Mouse (Mus musculus) liver, embryonic 14.5 days (tissue): ENCODE measurements around the gene Mettl21e. TPM values are rescaled to one million over a fixed set of nuclear protein-coding genes. Genes with fewer than 3 reads are reported as not detected.
"Not testable (repeated sequence)": the region's sequence is repeated elsewhere in the genome, so short reads cannot be mapped to it uniquely, and the experiment has no call there.

Experiments used
- ATAC-seq: fragments of 200-750 bp; cut with Nextera tagmentation; 2 replicates; pipeline ENCODE4 v1.8.0; 2017; ENCODE audit warnings: moderate number of reproducible peaks, mild to moderate bottlenecking, moderate library complexity; ENCODE audit not compliant: insufficient read depth
- DNase-seq, 3 experiments: peaks; one replicate each; pipeline ENCODE4 v3.0.0-alpha.2; 2012 to 2013; ENCODE audit warnings: low read depth in 3 of 3, low spot score in 3 of 3
- H3K27ac ChIP-seq: fragments of 300-500 bp; sonication (generic); 2 replicates; pipeline ENCODE4 v1.5.1; 2014; ENCODE audit warnings: moderate library complexity, mild to moderate bottlenecking, control low read depth, inconsistent platforms
- H3K27me3 ChIP-seq: fragments of 300-500 bp; sonication (generic); 2 replicates; pipeline ENCODE4 v1.6.1; 2014; ENCODE audit warnings: mild to moderate bottlenecking, low read length, moderate library complexity; ENCODE audit not compliant: control insufficient read depth, insufficient read depth
- H3K36me3 ChIP-seq: fragments of 300-500 bp; sonication (generic); replicated peaks from 2 replicates; pipeline ENCODE4 v1.6.1; 2014; ENCODE audit warnings: low read depth; ENCODE audit not compliant: control insufficient read depth, insufficient read depth
- H3K4me1 ChIP-seq, 2 experiments: fragments of 200-500 bp in 1 of 2; fragments of 300-500 bp in 1 of 2; sonication (generic) in 1 of 2; replicated peaks; 2 replicates each; pipeline ENCODE4 v1.6.1; 2012 to 2014; ENCODE audit warnings: antibody characterized with exemption in 1 of 2, inconsistent platforms in 1 of 2, low read length in 1 of 2; ENCODE audit not compliant: control insufficient read depth in 2 of 2, insufficient read depth in 2 of 2
- H3K4me2 ChIP-seq: fragments of 300-500 bp; sonication (generic); 2 replicates; pipeline ENCODE4 v1.6.1; 2014; ENCODE audit warnings: low read depth, mild to moderate bottlenecking, control low read depth, moderate library complexity
- H3K4me3 ChIP-seq, 2 experiments: fragments of 200-500 bp in 1 of 2; fragments of 300-500 bp in 1 of 2; sonication (generic) in 1 of 2; 2 replicates each; pipeline ENCODE4 v1.5.1; 2012 to 2014; ENCODE audit warnings: low read depth in 2 of 2, low read length in 2 of 2, mild to moderate bottlenecking in 2 of 2, control low read depth in 1 of 2, inconsistent platforms in 1 of 2, moderate library complexity in 1 of 2; ENCODE audit not compliant: insufficient read depth in 1 of 2
- H3K9ac ChIP-seq: fragments of 300-500 bp; sonication (generic); replicated peaks from 2 replicates; pipeline ENCODE4 v1.6.1; 2014; ENCODE audit warnings: mild to moderate bottlenecking, control low read depth, moderate library complexity
- H3K9me3 ChIP-seq: fragments of 300-500 bp; sonication (generic); 2 replicates; pipeline ENCODE4 v1.6.1; 2016; ENCODE audit warnings: low read length, mixed read lengths; ENCODE audit not compliant: control insufficient read depth
- CTCF ChIP-seq: IDR thresholded peaks from 2 replicates; pipeline ENCODE4 v1.5.1; 2016; ENCODE audit warnings: antibody characterized with exemption, low read depth, control low read depth
- EP300 ChIP-seq: IDR thresholded peaks from 2 replicates; pipeline ENCODE4 v1.6.1; 2016; ENCODE audit warnings: antibody characterized with exemption, low read depth
- WGBS: fragments of 180-500 bp; shearing (Covaris S2); extraction: QIAGEN DNeasy Blood & Tissue Kit; methylation state at CpG from one replicate; pipeline ENCODE4 v1.1.7; 2014; ENCODE audit not compliant: insufficient replicate concordance; 5-methylcytosine and 5-hydroxymethylcytosine counted together
- polyA plus RNA-seq, 2 experiments: library from polyadenylated mRNA; depleted of rRNA in 1 of 2; stranded (reverse) in 1 of 2; unstranded in 1 of 2; fragments of >200 nt; fragmentation: Nextera tagmentation in 1 of 2; extraction: Ambion mirVana in 1 of 2; gene quantifications; 2 replicates each; pipeline versions ENCODE4 v1.2.1 to v1.2.3; 2012 to 2014

The Mettl21e gene
- not detected in 2 replicates for polyA plus RNA-seq (2012; rRNA removed)
- not detected in 2 replicates for polyA plus RNA-seq (2014; fragmentation: Nextera tagmentation; extraction: Ambion mirVana)

GRCm38 (mm10) chr1:44218876-44219275 is at the start of gene Mettl21e:
Gene Mettl21e, minus strand, starts transcription at chr1:44218961.
- no peaks in the 10 kb centered on the region for H3K36me3 ChIP-seq
- ATAC-seq (no peak), DNase-seq (no peak)
- H3K4me1 ChIP-seq, result no peaks in the 10 kb centered on the region
- 47% methylated on average over 1 of the region's 1 CpGs for WGBS
- no peak within 1 kb of the TSS for H3K4me3 ChIP-seq
- no peaks in the 10 kb centered on the region for H3K9me3 ChIP-seq
- H3K9ac ChIP-seq, result no peak within 1 kb of the TSS
- no peak within 1 kb of the TSS for H3K4me2 ChIP-seq
- no peaks in the 10 kb centered on the region for H3K27me3 ChIP-seq
- TF ChIP-seq CTCF, result no peak
- no peak for TF ChIP-seq EP300
- H3K27ac ChIP-seq, result no peak within 1 kb of the TSS

- WGBS, result 42% methylated on average over 2 of the region's 2 CpGs
- H3K4me2 ChIP-seq, H3K9me3 ChIP-seq, ATAC-seq, H3K9ac ChIP-seq, H3K27me3 ChIP-seq, H3K27ac ChIP-seq, H3K36me3 ChIP-seq, DNase-seq, H3K4me3 ChIP-seq, H3K4me1 ChIP-seq: not testable (repeated sequence)
Measured at GRCm38 (mm10) chr1:44240440-44240839, 21.7 kb upstream of the Mettl21e start.

GRCm38 (mm10) chr1:44239969-44240368 is 21.2 kb upstream of the Mettl21e start:
- H3K27me3 ChIP-seq, result no peaks in the 10 kb centered on the region
- H3K4me1 ChIP-seq, result no peaks in the 10 kb centered on the region
- no peak overlapping the region for H3K4me3 ChIP-seq
- no peak for TF ChIP-seq EP300
- no peak for TF ChIP-seq CTCF
- WGBS, result 55% methylated on average over 3 of the region's 3 CpGs
- no peaks in the 10 kb centered on the region for H3K9me3 ChIP-seq
- no peak for ATAC-seq
- H3K36me3 ChIP-seq, result no peaks in the 10 kb centered on the region
- H3K9ac ChIP-seq, result no peak overlapping the region
- H3K4me2 ChIP-seq, result no peak overlapping the region
- H3K27ac ChIP-seq, result no peak overlapping the region
- DNase-seq, result no peak

- no peaks in the 10 kb centered on the region for H3K9me3 ChIP-seq
- no peak overlapping the region for H3K4me3 ChIP-seq
- WGBS, result 50% methylated on average over 2 of the region's 2 CpGs
- no peak overlapping the region for H3K27ac ChIP-seq
- DNase-seq, result no peak
- H3K27me3 ChIP-seq, result no peaks in the 10 kb centered on the region
- no peak overlapping the region for H3K9ac ChIP-seq
- no peaks in the 10 kb centered on the region for H3K36me3 ChIP-seq
- TF ChIP-seq EP300 (no peak), CTCF (peak; percentile 7; the same call in 1 of the 2 replicates)
- no peak overlapping the region for H3K4me2 ChIP-seq
- no peak for ATAC-seq
- no peaks in the 10 kb centered on the region for H3K4me1 ChIP-seq
Measured at GRCm38 (mm10) chr1:44237305-44237704, 18.5 kb upstream of the Mettl21e start.

GRCm38 (mm10) chr1:44235311-44235710 is 16.6 kb upstream of the Mettl21e start:
- DNase-seq (no peak), ATAC-seq (no peak)
- 41% methylated on average over 2 of the region's 2 CpGs for WGBS
- Histone ChIP-seq H3K36me3 (no peaks in the 10 kb centered on the region), H3K9me3 (no peaks in the 10 kb centered on the region), H3K27ac (no peak overlapping the region), H3K4me1 (no peaks in the 10 kb centered on the region), H3K4me2 (no peak overlapping the region), H3K9ac (no peak overlapping the region), H3K4me3 (no peak overlapping the region), H3K27me3 (no peaks in the 10 kb centered on the region)
- TF ChIP-seq EP300 (no peak), CTCF (no peak)

GRCm38 (mm10) chr1:44234531-44234930 is 15.8 kb upstream of the Mettl21e start:
- H3K36me3 ChIP-seq, H3K9me3 ChIP-seq, H3K27me3 ChIP-seq, H3K4me3 ChIP-seq, H3K9ac ChIP-seq, H3K4me2 ChIP-seq, ATAC-seq, H3K27ac ChIP-seq, DNase-seq, H3K4me1 ChIP-seq: not testable (repeated sequence)
- WGBS, result 68% methylated on average over 2 of the region's 2 CpGs
